Mouse (Mus musculus): ENCODE data around the gene Dazap1. TPM values are rescaled to one million over a fixed set of nuclear protein-coding genes. Genes with fewer than 3 reads are reported as not detected.
"Not testable (repeated sequence)": the region's sequence is repeated elsewhere in the genome, so short reads cannot be mapped to it uniquely, and the experiment has no call there.

Dazap1 gene
- 103 and 109 TPM in 2 replicates for polyA plus RNA-seq (2012; ENCODE audit: insufficient read depth, insufficient read length, missing spikeins)

DNA sequence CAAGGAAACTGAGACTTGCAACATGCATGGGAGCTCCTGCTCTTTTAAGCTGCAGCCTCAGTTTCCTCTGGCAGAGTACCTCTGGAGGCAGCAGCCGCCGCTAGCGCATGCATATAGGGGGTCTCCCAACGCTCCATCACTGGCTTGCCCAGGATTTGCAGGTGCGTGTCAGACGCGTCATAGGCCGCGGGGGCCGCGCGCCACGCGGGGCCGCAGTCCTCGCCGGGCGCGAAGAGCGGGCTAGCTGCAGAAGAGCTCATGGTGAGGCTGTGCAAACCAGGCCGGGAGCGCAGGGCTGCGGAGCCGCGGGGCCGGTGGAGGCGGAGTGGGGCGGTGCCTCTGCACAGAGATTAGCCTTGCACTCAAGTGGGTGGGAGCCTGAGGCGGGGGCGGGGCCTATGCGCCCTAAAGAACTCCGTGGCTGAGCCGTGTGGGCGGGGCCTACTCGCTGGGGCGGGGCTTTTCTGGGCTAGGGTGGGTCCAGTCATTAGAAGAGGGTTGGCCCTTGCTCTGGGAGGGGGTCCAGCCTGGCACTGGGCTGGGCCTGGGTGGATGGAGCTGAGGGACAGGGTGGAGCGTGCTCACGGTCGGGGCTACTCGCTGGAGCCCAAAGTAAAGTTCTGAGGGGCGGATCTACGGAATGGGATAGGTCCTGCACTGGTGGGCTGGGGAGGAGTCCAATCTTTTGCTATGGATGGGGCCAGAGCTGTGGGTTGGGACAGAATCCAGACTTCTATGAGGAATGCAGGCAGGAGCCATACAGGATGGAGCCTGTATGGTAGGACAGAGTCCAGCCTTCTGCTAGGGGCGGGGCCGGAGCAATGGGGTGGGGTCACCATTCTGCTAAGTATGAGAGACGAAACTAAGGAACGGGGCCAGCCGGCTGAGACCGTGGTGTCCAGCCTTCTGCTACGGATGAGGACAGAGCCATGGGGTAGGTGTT, at the start of gene Dazap1, which contains the start of gene Gamt:
Gene Dazap1, plus strand, starts transcription at position 845 of the 943 bp plus-strand sequence.
Gene Gamt, minus strand, starts transcription at position 371 of the 943 bp plus-strand sequence.
- Histone ChIP-seq H3K27ac (ENCODE audit: insufficient read depth, low read depth, low read length) (peak within 1 kb of the TSS; percentile 95), H3K4me1 (ENCODE audit: control insufficient read depth, insufficient read depth, low read length) (peaks cover 25% of the 10 kb centered on the region)
- 0 out of 2 replicates have a peak, but pooled peaks have one; percentile 47 for TF ChIP-seq POLR2A (IDR thresholded peaks at IDR 0.05; ENCODE audit: borderline replicate concordance, low read depth, low read length)
- TF ChIP-seq CTCF (IDR thresholded peaks at IDR 0.05; ENCODE audit: low read depth, low read length) = no peak

DNA sequence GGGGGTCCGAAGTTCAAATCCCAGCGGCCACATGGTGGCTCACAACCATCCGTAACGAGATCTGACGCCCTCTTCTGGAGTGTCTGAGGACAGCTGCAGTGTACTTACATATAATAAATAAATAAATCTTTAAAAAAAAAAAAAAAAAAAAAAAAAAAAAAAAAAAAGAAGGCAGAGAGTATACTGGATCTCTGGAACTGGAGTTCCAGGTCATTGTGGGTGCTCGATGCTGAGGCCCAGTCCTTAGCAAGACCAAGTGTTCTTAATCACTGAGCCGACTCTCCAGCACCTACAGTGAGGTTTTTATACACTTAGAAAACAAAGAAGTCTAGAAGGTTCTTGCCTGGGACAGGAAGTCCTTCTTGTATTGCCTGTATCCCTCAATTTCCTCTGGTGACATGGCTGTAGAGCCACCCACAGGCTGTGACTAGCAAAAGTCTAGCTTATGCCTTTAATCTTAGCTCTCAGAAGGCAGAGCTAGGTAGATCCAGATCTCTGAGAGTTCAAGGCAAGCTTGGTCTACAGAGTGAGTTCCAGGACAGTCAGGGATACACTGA, 49.7 kb upstream of the Dazap1 start:
- not testable (repeated sequence) for H3K4me3 ChIP-seq (ENCODE audit: insufficient read depth, low read length); H3K27ac ChIP-seq (ENCODE audit: insufficient read depth, low read depth, low read length)
- peaks cover 25% of the 10 kb centered on the region for H3K4me1 ChIP-seq (ENCODE audit: control insufficient read depth, insufficient read depth, low read length)

More for the DNA sequence above, at the start of gene Dazap1, which contains the start of gene Gamt:
- peak within 1 kb of the TSS; percentile 75 for H3K4me3 ChIP-seq (ENCODE audit: insufficient read depth, low read length)

DNA sequence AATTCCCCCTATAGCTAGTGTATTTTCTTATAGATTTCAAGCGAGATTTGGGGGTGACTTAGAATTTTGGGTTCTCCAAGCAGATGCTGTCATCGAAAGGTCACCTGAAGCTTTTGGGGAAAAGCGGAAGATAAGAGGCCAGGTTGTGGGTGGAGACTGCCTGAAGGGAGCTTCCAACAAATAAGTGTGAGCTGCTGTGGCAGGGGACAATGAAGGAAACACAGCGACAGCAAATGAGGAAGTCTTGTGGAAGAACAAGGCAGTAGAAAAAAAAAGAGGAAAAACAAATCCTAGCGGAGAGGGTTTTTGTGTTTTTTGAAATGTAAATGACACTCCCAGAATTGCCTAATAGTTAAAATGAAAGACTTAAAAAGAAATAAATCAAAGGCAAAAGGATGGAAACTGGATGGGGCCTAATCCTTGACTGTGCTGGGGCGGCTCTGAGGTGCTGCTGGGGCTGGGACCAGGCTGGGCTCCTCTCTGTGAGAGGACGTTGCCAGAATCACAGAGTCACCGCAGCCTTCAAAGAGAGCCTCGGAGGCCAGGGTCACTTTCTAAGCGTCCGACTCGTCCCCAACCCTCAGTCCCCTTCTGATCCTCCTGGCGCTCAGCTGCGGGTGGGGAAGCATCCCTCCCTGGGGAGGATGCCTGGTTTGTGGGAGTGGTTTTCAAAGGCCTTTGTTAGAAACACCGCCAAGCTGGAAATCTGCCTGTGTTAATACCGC, 46.1 kb upstream of the Dazap1 start:
- peak overlapping the region; percentile 79 for H3K27ac ChIP-seq (ENCODE audit: insufficient read depth, low read depth, low read length)
- H3K4me3 ChIP-seq (ENCODE audit: insufficient read depth, low read length) = peak overlapping the region; percentile 12; the same call in 1 of the 2 replicates
- H3K4me1 ChIP-seq (ENCODE audit: control insufficient read depth, insufficient read depth, low read length) = peaks cover 27% of the 10 kb centered on the region
- no peak for TF ChIP-seq CTCF (IDR thresholded peaks at IDR 0.05; ENCODE audit: low read depth, low read length)
- TF ChIP-seq POLR2A (IDR thresholded peaks at IDR 0.05; ENCODE audit: borderline replicate concordance, low read depth, low read length) = no peak

DNA sequence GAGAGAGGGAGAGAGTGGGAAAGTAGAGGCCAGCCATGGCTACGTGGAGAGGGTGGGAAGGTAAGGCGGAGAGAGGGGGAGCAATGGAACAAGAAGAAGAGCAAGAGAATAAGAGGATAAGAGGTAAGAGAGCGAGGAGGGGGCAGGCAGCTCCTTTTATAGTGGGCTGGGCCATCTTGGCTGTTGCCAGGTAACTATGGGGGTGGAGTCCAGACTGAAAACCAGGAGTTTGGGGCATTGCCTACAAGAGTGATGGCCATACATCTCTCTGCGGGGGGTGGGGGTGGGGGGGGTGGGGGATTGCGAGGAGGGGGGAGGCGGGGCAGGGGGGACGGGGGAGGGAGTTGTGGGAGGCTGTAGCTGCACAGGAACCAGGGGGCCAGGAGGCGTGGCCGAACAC, 40.6 kb upstream of the Dazap1 start:
- H3K27ac ChIP-seq (ENCODE audit: insufficient read depth, low read depth, low read length) = no peak overlapping the region
- peaks cover 19% of the 10 kb centered on the region for H3K4me1 ChIP-seq (ENCODE audit: control insufficient read depth, insufficient read depth, low read length)
- no peak overlapping the region for H3K4me3 ChIP-seq (ENCODE audit: insufficient read depth, low read length)
- no peak for TF ChIP-seq CTCF (IDR thresholded peaks at IDR 0.05; ENCODE audit: low read depth, low read length)
- no peak for TF ChIP-seq POLR2A (IDR thresholded peaks at IDR 0.05; ENCODE audit: borderline replicate concordance, low read depth, low read length)

DNA sequence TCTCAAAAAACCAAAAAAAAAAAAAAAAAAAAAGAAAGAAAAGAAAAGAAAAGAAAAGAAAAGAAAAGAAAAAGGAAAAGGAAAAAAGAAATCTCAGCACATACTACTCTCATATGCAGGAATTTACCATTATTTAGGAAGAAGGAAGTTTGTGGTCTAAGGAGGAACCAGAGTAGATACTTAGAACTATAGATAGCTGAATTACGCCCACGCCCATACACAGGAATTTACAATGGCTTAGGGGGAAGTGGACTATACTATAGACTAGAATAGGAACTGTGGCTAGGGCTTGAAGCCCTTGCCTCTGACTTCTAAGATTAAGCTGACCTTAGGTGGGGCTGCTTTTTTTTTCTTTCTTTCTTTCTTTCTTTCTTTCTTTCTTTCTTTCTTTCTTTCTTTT, 38.1 kb upstream of the Dazap1 start:
- not testable (repeated sequence) for H3K27ac ChIP-seq (ENCODE audit: insufficient read depth, low read depth, low read length)
- peaks cover 23% of the 10 kb centered on the region for H3K4me1 ChIP-seq (ENCODE audit: control insufficient read depth, insufficient read depth, low read length)

DNA sequence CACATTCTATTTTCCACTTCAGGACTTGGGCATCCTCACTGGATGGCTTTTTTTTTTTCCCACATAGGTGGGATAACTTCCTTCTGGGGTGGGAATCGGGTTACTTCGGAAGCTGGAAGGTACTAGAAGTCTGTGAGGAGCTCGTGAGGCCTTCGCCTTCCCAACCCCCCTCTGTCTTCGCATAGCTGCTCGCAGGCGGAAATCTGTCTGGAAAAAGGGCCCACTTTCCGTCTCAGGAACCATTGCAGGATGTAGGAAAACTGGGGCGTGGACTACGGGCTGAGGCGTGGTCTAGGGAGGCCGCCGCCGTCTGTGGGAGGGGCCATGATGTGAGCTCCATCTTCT, 35.2 kb upstream of the Dazap1 start:
- H3K27ac ChIP-seq (ENCODE audit: insufficient read depth, low read depth, low read length) = peak overlapping the region; percentile 39
- TF ChIP-seq POLR2A (IDR thresholded peaks at IDR 0.05; ENCODE audit: borderline replicate concordance, low read depth, low read length) (no peak), CTCF (IDR thresholded peaks at IDR 0.05; ENCODE audit: low read depth, low read length) (no peak)
- peak overlapping the region; percentile 56 for H3K4me3 ChIP-seq (ENCODE audit: insufficient read depth, low read length)
- H3K4me1 ChIP-seq (ENCODE audit: control insufficient read depth, insufficient read depth, low read length) = peaks cover 29% of the 10 kb centered on the region

More for the DNA sequence above, 38.1 kb upstream of the Dazap1 start:
- not testable (repeated sequence) for H3K4me3 ChIP-seq (ENCODE audit: insufficient read depth, low read length)

DNA sequence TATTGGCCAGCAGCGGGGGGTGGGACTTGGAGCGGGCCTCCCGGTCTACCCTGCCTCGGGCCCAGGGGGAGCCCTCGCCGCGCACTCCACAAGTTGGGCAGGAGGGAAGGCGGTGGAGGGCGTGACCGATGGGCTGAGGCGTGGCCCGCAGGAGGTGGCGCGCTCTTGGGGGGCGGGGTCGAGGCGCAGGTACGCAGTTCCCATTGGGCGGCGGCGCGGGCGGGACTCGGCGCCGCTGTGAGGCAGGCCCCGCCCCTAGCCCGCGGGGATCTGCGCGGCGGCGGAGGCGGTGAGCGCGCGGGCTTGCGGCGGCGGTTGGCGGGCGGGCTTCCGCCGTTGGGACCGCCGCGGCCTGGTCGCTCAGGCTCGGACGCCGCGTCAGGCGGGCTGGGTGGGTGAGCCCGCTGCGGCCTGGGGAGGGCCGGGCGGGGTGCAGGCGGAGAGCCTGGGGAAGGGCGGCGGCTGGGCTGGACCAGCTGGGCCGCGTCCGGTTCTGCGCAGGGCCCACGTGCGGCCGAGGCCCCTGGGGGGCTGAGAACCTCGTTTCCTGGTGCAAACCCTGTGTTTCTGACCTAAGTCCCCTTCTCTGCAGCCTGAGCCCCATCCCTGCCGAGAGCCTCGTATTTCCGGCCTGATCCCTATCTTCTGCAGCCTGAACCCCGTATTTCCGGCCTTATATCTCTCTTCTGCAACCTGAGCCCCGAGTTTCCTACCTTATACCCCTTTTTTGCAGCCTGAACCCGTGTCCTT, 34.7 kb upstream of the Dazap1 start, which contains the start of gene Mum1:
Gene Mum1, plus strand, starts transcription at position 19 of the 750 bp plus-strand sequence.
- Histone ChIP-seq H3K27ac (ENCODE audit: insufficient read depth, low read depth, low read length) (peak within 1 kb of the TSS; percentile 39), H3K4me3 (ENCODE audit: insufficient read depth, low read length) (peak within 1 kb of the TSS; percentile 82), H3K4me1 (ENCODE audit: control insufficient read depth, insufficient read depth, low read length) (peaks cover 29% of the 10 kb centered on the region)
- TF ChIP-seq CTCF (IDR thresholded peaks at IDR 0.05; ENCODE audit: low read depth, low read length) (no peak), POLR2A (IDR thresholded peaks at IDR 0.05; ENCODE audit: borderline replicate concordance, low read depth, low read length) (no peak)

DNA sequence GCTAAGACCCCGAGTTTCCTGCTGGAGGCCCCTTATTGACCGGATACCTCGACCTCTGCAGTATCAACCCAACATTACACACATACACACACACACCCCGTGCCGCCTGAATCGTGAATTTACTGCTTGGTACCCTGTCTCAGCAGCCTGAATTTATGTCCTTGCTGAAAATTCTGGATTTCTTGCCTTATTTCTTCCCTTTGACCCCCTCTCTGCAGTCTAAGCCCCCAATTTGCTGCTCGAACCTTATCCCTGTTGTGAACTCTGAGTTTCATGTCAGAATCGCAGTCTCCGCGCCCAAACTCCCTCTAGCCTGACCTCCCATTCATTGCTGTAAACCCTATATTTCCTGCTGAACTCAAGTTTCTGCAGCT, 34.1 kb upstream of the Dazap1 start:
- Histone ChIP-seq H3K27ac (ENCODE audit: insufficient read depth, low read depth, low read length) (peak overlapping the region; percentile 32), H3K4me1 (ENCODE audit: control insufficient read depth, insufficient read depth, low read length) (peaks cover 29% of the 10 kb centered on the region), H3K4me3 (ENCODE audit: insufficient read depth, low read length) (peak overlapping the region; percentile 82)
- TF ChIP-seq POLR2A (IDR thresholded peaks at IDR 0.05; ENCODE audit: borderline replicate concordance, low read depth, low read length) = no peak
- no peak for TF ChIP-seq CTCF (IDR thresholded peaks at IDR 0.05; ENCODE audit: low read depth, low read length)

All from bone marrow macrophage, adult 2 months (primary cell).